Mouse (Mus musculus) left cerebral cortex, postnatal 25 days (tissue): ENCODE measurements around the gene Slc7a1. TPM values are rescaled to one million over a fixed set of nuclear protein-coding genes. Genes with fewer than 3 reads are reported as not detected.

Source experiments
- DNase-seq, 2 experiments: peaks; one replicate each; pipeline ENCODE4 v3.0.0; 2022; ENCODE audit warnings: low spot score in 2 of 2, mixed read lengths in 1 of 2
- intact Hi-C: fragments of 180-260 bp; cut with DNase I; formaldehyde crosslinking; loops from one replicate; pipeline ENCODE4 v1.15.1; 2025
- total RNA-seq, 2 experiments: library from RNA; stranded (reverse); gene quantifications; 2 replicates each; pipeline ENCODE4 v1.2.3; 2021

Gene Slc7a1
- total RNA-seq: 10 to 100 TPM; 30.6 to 30.9 TPM

DNA sequence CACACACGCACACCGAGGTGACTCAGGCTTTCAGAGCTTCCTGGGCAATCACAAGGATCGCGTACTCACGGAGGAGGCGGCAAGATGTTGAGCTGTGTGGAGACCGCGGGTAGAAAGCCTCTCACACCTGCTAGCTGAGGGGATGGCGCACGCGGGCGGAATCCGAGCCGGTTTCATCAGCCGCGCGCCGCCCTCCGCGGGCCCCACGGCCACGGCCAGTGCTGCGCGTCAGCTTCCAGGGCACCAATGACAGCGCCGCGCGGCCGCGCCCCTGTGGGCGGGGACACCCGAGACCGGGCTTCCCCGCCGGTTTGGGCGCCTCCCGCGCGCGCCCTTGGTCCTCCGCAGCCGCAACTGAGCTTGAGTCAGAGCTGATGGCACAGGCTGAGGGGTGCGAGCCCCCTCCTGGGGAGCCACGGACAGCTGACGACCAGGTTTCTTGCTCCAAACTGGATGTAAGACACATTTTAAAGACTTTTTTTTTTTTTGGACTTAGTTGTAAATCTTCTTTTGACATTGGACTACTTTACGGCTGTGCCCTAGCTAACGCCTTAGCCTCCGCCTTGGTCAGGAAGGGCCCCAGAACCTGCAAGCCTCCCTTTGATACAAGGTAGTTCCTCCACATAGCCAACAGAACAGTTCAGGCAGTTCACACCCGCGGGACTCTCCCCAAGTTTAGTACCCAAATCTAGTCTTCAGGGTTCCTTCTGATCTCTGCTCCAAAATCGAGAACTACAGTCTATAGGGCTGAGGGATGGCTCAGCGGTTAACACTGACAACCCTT lies at the start of gene Slc7a1:
Slc7a1 (minus strand) TSS at position 245 of the 784 bp plus-strand sequence.
- intact Hi-C loops: loop anchor here (5.0 kb wide), 3 partner anchors 52 to 152 kb away; partner anchors contain the start of gene Ubl3
- DNase-seq: peak; percentile 91 to 94

DNA sequence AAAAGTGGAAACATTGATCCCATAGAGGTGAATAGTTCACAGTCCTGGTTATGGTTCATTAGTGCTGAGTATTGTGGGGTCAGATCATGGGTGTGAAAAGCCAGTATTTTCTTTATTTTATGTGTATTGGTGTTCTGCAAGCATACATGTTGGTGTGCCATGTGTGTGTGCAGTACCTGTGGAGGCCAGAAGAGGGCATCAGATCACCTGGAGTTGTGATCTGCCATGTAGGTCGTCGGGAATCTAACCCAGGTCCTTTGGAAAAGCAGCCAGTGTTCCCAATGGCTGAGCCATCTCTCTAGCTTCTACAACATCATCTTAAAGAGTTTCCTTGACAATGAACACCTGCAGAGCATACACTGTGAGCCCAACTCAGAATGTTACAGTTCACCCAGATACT lies 45.3 kb upstream of the Slc7a1 start:
- intact Hi-C loops: no loop called here
- no peak for DNase-seq

DNA sequence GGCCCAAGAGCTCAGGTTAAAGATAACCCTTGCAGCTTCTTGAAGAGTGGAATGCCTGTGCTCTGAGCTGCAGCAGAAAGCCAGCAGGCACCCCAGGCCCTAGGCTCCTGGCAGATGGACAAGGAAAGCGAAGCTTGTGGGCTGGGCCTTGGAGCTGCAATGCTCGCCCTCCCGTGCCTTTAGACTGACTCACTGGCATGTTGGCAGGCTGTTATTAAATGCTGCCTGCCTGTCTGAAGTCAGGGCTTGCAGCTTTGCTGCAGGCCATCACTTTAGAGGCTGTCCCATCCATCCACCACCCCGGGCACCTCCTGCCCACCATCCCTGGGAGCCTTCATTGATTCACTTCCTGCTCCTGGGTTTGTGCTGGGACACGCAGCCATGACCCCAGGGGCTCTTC lies 44.0 kb upstream of the Slc7a1 start:
- intact Hi-C loops: no loop called here
- no peak for DNase-seq

DNA sequence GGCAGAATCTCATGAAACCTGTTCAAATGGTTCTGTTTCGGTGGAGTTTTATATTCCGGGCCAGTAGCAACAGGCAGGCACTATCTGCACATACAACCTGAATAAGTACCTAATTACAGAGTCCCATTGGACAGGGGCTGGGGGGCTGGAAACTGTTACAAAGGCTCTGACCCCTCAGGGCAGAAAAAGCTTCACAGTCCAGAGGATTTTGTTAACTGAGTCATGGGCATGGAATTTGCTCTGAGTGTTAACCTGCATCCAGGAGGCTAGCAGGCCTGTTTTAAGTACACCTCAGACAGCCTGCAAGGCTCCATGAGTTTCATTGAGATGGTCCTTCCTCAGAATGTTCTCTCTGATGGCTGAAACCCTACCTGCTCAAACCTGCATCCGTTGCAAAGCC lies 36.0 kb upstream of the Slc7a1 start:
- no peak for DNase-seq
- intact Hi-C loops: no loop called here

DNA sequence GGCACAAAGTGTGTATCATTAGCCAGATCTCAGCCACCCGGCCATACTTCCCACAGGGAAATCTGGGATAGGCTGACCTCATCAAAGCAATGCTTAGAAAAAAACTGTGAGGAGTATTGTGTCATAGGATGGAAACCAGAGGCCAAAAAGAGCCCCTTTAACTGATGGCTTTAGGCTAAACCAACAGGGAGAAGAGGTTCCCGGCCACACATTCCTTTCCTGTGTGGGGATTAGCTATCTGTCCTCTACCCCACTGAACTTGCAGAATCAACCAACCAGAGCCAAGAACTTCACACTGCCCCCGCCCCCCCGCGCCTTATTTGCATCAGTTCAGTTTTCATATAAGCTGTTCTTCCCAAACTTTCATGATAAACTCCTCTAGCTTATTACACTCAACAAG lies 32.4 kb upstream of the Slc7a1 start:
- intact Hi-C loops: no loop called here
- no peak for DNase-seq

DNA sequence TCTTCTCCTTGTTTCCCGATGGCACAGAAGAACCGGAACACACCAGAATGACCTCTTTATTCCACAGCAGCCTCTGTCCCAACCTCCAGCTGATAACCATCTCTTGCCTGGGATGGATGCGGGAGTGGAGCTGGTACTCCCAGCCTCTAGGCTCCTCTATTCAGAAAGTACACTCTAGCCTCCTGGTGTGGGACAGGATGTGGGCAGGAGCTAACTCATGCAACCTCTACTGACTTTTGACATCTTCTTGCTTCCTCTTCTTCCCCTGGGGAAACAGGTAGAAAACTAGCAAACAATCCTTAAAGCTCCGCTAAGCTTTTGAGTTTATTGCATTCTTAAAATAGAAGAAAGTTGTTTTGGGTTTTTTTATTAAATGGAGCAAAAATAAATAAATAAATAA lies 29.1 kb upstream of the Slc7a1 start:
- intact Hi-C loops: no loop called here
- no peak for DNase-seq

DNA sequence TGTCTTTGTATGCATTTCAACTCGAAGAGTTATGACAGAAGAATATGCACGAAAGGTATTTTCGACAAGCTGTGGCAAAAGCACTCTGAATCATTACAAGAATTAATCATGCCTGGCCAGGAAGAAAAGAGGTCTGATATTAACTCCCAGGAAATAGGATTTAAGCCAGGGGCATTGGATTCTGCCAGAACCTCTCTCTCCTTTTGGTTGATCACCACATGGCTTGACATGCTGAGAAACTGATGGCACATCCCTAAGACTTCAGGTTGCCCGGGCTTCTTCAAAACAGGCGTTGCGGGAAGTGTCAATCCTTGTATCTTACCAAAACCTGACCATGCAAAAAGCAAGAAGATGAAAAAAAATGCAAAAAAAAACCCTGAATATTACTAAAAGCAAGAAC lies 25.4 kb upstream of the Slc7a1 start:
- no peak for DNase-seq
- intact Hi-C loops: no loop called here

DNA sequence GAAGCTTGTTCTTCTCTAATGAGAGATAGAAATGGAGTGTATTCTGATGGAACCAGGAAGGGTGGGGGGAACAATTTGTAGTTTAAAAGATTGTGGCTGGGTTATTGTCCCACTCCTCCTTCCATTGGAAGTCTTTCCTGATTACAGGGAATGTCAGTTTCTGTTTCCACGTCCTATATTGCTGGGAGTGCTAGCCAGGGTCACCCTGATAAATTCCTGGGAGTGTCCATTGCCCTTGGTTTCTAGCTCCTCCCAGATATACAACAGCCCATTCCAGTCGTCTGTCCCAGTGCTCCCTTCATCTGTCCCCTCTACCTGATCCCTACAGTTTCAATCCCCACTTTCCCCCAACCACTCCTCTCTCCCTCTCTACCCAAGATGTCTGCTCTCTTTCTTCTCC lies 21.6 kb upstream of the Slc7a1 start:
- no peak for DNase-seq
- intact Hi-C loops: no loop called here

DNA sequence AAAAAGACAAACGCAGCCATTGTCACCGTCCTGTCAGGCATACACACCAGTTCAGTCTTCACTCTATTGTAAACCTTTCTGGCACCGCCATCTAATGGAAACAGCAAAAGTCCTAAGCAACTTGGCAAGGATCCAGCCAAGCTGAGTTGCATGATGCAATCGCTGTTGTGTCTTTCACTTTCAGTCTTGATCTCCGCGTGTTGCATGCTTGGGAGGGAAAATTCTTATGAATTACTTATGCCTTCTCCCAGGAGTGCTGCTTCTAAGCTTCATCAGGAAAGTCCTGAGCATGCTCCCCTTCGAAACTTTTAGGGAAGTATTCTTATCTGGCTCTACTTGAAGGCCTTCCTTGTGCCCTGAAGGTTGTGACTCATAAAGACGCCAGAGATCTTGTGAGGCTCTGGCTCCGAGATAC lies 19.4 kb upstream of the Slc7a1 start:
- peak in 1 of 2 experiments; percentile 5 for DNase-seq
- intact Hi-C loops: no loop called here

DNA sequence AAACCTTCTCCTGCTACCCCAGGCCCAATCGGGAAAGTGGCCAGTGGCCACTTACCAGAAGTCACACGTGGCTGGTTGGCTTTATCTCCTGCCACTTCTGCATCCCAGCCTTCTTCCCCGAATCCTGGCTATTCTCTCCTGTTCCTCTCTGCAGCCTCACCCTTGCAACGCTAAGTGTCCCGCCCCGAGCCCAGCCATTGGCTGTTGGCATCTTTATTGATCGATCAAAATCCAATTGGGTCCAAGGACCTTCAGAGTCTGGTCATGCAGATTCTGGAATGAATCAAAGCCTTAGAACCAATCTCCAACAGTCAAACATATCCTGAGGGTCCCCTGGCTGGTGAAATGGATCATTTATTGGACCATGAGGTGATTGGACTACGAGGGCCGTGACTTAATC lies 18.7 kb upstream of the Slc7a1 start:
- intact Hi-C loops: no loop called here
- DNase-seq: no peak

DNA sequence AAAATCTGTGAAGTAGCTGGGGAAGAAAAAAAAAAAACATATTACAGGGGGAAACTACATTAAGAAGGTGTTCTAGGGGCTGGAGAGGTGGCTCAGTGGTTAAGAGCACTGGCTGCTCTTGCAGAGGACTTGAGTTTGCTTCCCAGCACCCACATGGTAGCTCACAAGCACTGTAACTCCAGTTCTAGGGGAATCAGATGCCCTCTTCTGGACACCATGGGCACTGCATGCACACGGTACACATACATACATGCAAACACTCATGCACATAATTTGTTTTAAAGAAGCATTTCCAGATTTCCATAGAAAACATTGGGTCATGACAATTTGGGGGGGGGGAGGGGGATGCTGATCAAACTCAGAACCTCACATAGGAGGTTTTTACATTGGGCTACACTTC lies 18.1 kb upstream of the Slc7a1 start:
- intact Hi-C loops: no loop called here
- DNase-seq: no peak

DNA sequence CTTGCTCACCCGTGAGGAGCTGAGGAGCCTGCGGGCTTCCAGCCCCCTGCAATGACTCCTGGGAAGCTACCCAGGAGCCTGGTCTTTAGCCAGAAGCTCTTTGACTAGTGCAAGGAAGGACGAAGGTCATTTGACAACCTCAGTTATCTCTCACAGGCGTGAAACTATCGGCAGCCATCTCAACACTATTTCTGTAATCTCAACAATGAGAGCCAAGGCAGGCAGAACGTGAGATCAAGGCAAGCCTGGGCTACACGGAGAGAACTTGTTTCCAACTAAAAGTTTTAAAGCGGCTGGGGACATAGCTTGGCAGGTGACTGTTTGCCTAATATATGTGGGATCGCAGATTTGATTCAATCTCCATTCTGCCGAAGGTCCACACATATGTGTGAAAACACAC lies 16.8 kb upstream of the Slc7a1 start:
- DNase-seq: no peak
- intact Hi-C loops: no loop called here

DNA sequence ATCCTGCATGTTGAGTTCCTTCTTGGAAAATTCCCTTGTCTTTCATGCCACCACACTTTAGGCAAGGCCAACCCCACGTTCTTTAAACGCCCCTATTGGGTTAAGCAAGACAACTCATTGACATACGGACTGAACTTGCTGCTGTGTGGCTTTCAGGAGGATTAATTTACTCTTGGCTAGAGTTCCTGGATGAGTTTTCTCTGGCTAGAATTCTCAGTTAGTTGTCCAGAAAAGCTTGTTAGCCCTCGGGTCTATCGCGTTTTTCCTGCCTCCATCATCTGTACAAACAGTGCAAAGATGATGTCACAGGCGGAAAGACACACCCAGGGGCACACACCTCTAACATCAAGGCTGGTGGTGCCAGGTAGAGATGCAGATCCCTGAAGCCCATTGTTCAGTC lies 14.5 kb upstream of the Slc7a1 start:
- DNase-seq: no peak
- intact Hi-C loops: no loop called here

DNA sequence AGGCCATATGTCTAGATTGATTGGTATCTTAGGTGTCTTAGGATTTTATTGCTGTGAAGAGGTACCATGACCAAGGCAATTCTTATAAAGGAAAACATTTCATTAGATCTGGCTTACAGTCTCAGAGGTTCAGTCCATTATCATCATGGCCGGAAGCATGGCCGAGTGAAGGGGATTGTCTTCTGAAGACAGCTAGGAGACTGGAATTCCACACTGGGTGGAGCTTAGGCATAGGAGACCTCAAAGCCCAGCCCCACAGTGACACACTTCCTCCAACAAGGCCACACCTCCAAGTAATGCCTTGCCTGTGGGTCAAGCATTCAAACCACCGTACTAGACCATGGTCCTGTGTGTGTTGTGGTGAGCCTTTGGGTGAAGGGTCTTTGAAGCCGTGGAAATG lies 12.8 kb upstream of the Slc7a1 start:
- DNase-seq: no peak
- intact Hi-C loops: no loop called here

DNA sequence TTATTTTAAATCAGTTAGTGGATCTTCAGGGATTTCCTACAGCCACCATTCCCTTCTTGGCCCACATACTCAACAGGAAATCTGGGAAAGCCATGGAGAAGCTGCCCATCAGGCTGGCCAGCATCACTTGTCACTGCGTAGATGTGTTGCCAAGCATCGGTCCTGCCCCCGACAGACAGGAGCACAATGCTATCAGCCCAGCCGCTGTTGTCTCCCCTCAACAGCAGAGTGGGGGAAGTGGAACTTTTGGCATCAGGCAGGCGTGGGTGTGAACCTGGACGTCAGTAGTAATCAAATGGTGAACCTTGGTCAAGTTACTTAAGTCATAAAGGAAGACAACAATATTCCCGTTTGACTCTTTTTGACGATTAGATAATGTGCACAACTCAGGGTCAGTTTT lies 9.8 kb upstream of the Slc7a1 start:
- intact Hi-C loops: no loop called here
- DNase-seq: no peak

DNA sequence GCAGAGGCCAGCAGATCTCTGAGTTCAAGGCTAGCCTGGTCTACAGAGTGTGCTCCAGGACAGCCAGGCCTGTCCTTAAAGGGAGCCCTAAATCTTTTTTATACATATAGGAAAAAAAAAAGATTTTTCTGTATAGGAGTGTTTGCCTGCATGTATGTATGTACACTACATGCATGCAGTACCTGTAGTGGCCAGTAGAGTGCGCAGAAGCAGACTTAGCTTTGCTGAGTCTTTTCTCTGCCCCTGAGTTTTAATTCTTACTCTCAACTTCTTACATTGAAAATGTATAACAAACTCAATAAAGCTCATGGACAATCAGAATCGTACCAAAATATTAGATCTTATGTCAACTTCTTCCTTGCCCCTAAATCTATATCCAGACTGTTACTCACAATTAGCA lies 7.2 kb upstream of the Slc7a1 start:
- intact Hi-C loops: no loop called here
- no peak for DNase-seq

DNA sequence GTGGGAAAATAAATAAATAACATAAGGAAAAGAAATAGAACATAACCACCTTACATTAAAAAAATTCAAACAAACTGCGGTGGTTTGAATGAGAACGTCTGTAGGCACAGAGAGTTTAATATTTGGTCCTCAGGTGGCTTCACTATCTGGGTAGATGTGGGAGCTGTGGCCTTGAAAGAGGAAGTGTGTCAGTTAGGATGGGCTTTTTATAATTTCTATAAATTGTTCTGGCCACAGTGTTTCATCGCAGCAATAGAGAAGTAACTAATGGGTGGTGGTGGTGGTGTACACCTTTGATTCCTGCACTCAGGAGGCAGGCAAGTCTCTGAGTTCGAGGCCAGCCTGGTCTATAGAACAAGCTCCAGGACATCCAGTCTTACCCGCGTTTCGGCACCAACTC lies 4.8 kb upstream of the Slc7a1 start:
- intact Hi-C loops: loop anchor here (5.0 kb wide), 1 partner anchor 48 kb away; no protein-coding TSS in a partner anchor
- no peak for DNase-seq

DNA sequence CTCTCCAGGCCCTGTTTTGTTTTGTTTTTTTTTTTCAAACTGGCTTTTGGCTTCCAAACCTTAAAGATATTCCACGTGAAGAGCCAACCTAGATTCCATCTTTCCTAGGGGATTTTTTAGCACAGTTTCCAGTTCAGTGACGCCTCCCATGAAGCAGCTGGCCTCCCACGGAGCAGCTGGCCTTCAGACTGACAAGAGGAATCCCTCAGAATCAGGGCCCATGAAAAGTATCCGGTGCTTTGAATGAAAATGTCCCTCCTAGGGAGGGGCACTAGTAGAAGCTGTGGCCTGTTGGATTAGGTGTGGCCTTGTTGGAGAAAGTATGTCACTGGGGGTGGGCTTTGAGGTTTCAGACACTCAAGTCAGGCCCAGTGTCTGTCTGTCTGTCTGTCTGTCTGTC lies 2.9 kb upstream of the Slc7a1 start:
- peak in 1 of 2 experiments; percentile 76 for DNase-seq
- intact Hi-C loops: loop anchor here (5.0 kb wide), 1 partner anchor 50 kb away; no protein-coding TSS in a partner anchor

DNA sequence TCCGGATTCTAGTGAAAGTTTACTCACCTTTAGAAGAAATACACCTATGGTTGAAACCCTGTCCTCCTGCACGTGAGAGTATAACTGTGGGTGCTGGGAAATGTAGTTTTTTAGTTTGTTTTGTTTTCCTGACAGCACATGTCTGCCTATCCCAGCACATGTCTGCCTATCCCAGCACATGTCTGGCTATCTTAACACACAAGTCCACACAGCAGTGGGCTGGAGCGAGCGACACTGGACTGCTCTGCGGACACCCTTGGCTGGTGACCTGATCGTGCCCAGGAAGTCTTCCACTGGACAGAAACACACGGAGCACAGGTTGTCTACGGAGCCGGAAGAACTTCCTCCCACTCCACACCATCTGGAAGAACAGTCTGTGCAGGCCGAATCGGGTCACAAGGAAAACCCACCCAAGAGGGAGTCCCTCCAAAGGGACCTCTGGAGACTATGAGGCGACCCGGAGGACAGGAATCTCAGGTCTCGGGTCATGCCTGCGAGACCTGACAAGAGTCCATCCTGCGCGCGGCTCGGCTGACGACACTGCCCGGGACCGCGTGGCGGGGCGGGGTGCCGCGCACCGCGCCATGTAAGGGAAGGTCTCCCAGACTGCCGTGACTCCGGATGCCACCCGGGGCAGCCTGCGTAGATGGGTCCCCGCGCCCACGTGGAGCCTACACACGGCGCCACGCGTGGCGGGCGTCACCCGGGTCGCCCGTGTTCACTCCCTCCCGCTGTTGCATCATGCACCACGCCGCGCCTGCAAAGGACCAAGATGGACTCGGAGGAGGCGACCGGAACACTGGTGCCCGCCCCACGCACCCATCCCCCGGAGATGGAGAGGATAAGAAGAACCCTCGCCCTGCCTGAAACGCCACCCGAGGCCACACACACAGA lies 691 bp downstream of the Slc7a1 start:
- intact Hi-C loops: loop anchor here (5.0 kb wide), 2 partner anchors 108 to 153 kb away; partner anchors contain the start of gene Ubl3
- peak; percentile 48 to 51 for DNase-seq

DNA sequence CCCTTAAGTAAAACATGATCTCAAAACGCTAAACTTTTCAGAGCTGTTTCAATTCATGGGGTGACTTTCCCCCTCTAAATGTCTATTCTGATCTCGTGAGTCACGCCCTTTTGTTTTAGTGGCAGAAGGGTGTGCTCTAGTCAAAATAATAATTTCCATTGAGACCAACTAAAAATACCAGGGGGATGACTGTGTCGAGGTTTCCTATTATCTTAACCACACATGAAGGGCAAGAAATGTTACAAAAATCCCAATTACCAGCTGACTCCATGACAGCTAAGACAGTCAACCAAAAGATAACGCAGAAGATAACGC lies 1.3 kb downstream of the Slc7a1 start:
- DNase-seq: no peak
- intact Hi-C loops: loop anchor here (5.0 kb wide), 2 partner anchors 109 to 154 kb away; partner anchors contain the start of gene Ubl3

DNA sequence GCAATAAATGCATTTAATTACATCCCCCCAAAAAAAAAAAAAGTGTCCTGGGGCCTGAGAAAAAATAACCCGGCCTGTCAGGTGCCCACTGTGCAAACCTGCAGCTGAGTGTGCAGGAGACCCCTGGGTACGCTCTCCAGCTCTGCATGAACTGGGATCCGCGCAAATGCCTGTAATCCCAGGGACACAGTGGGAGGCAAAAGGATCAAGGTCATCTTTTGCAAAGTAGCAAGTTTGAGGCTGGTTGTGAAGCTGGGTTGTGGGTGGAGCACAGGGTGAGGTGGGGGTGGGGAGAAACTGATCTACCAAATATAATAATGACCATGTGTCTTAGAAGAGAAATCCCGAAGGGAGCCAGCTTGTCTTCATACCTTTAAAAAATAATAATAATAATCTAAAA lies 1.8 kb downstream of the Slc7a1 start:
- no peak for DNase-seq
- intact Hi-C loops: loop anchor here (5.0 kb wide), 2 partner anchors 109 to 154 kb away; partner anchors contain the start of gene Ubl3
